Mouse (Mus musculus) heart, embryonic 15.5 days (tissue): Measurements from ENCODE around the gene Senp8. TPM values are rescaled to one million over a fixed set of nuclear protein-coding genes. Genes with fewer than 3 reads are reported as not detected.

ENCODE experiments used
- ATAC-seq: fragments of 200-750 bp; cut with Nextera tagmentation; replicated peaks from 2 replicates; pipeline ENCODE4 v1.8.0; 2017; ENCODE audit warnings: low read depth, moderate TSS enrichment; ENCODE audit not compliant: insufficient number of reproducible peaks, insufficient read depth, low FRiP score
- H3K27ac ChIP-seq: fragments of 300-500 bp; sonication (generic); 2 replicates; pipeline ENCODE4 v1.5.1; 2015; ENCODE audit warnings: mild to moderate bottlenecking, inconsistent platforms
- H3K27me3 ChIP-seq: fragments of 300-500 bp; sonication (generic); 2 replicates; pipeline ENCODE4 v1.6.1; 2015; ENCODE audit warnings: inconsistent platforms
- H3K36me3 ChIP-seq: fragments of 300-500 bp; sonication (generic); 2 replicates; pipeline ENCODE4 v1.6.1; 2015; ENCODE audit warnings: mild to moderate bottlenecking, inconsistent platforms
- H3K4me1 ChIP-seq: fragments of 300-500 bp; sonication (generic); replicated peaks from 2 replicates; pipeline ENCODE4 v1.6.1; 2015; ENCODE audit warnings: inconsistent platforms
- H3K4me2 ChIP-seq: fragments of 300-500 bp; sonication (generic); 2 replicates; pipeline ENCODE4 v1.6.1; 2015; ENCODE audit warnings: inconsistent platforms, mild to moderate bottlenecking, moderate library complexity
- H3K4me3 ChIP-seq: fragments of 300-500 bp; sonication (generic); 2 replicates; pipeline ENCODE4 v1.5.1; 2015; ENCODE audit warnings: mild to moderate bottlenecking, inconsistent platforms
- H3K9ac ChIP-seq: fragments of 300-500 bp; sonication (generic); 2 replicates; pipeline ENCODE4 v1.6.1; 2015; ENCODE audit warnings: mild to moderate bottlenecking, inconsistent platforms
- H3K9me3 ChIP-seq: fragments of 300-500 bp; sonication (generic); replicated peaks from 2 replicates; pipeline ENCODE4 v1.6.1; 2016; ENCODE audit warnings: inconsistent platforms
- WGBS: fragments of 180-500 bp; shearing (Covaris S2); methylation state at CpG from one replicate; pipeline ENCODE4 v1.1.7; 2015; ENCODE audit warnings: mixed read lengths; 5-methylcytosine and 5-hydroxymethylcytosine counted together
- polyA plus RNA-seq: library from polyadenylated mRNA; unstranded; fragments of >200 nt; fragmentation: Nextera tagmentation; extraction: Ambion mirVana; gene quantifications from 2 replicates; pipeline ENCODE4 v1.2.1, GENCODE M21; 2015

Senp8 gene
- polyA plus RNA-seq, 1 experiment from 2014 or later: 10.5 TPM

GRCm38 (mm10) chr9:59740593-59740992 is 9.9 kb downstream of the Senp8 start:
- Histone ChIP-seq H3K4me2 (no peak overlapping the region), H3K4me3 (no peak overlapping the region), H3K9me3 (no peaks in the 10 kb centered on the region), H3K4me1 (peaks cover 17% of the 10 kb centered on the region), H3K27me3 (no peaks in the 10 kb centered on the region), H3K36me3 (no peaks in the 10 kb centered on the region), H3K9ac (no peak overlapping the region), H3K27ac (no peak overlapping the region)
- no peak for ATAC-seq
- WGBS: 86% methylated on average over 2 of the region's 2 CpGs

- WGBS: 22% methylated on average over 4 of the region's 4 CpGs
- no peak overlapping the region for H3K4me2 ChIP-seq
- H3K4me3 ChIP-seq: no peak overlapping the region
- peaks cover 33% of the 10 kb centered on the region for H3K4me1 ChIP-seq
- ATAC-seq: no peak
- no peaks in the 10 kb centered on the region for H3K36me3 ChIP-seq
- no peak overlapping the region for H3K9ac ChIP-seq
- H3K27ac ChIP-seq: peak overlapping the region; percentile 54
- H3K27me3 ChIP-seq: no peaks in the 10 kb centered on the region
- H3K9me3 ChIP-seq: no peaks in the 10 kb centered on the region
Measured at GRCm38 (mm10) chr9:59735394-59735793, 15.1 kb downstream of the Senp8 start.

GRCm38 (mm10) chr9:59733075-59733474 is 17.4 kb downstream of the Senp8 start:
- no peak for ATAC-seq
- Histone ChIP-seq H3K9ac (no peak overlapping the region), H3K27me3 (no peaks in the 10 kb centered on the region), H3K4me3 (no peak overlapping the region), H3K36me3 (no peaks in the 10 kb centered on the region), H3K9me3 (no peaks in the 10 kb centered on the region), H3K4me2 (no peak overlapping the region), H3K4me1 (peaks cover 33% of the 10 kb centered on the region), H3K27ac (0 out of 2 replicates have a peak overlapping the region, but pooled peaks have one; percentile 20)
- 43% methylated on average over 6 of the region's 6 CpGs for WGBS

GRCm38 (mm10) chr9:59731136-59731535 is 19.4 kb downstream of the Senp8 start:
- Histone ChIP-seq H3K27me3 (no peaks in the 10 kb centered on the region), H3K9me3 (no peaks in the 10 kb centered on the region), H3K27ac (no peak overlapping the region), H3K4me2 (no peak overlapping the region), H3K4me3 (no peak overlapping the region), H3K9ac (no peak overlapping the region), H3K4me1 (peaks cover 18% of the 10 kb centered on the region), H3K36me3 (no peaks in the 10 kb centered on the region)
- WGBS: 85% methylated on average over 5 of the region's 5 CpGs
- no peak for ATAC-seq

- H3K4me1 ChIP-seq: peaks cover 17% of the 10 kb centered on the region
- H3K27me3 ChIP-seq: no peaks in the 10 kb centered on the region
- no peak overlapping the region for H3K27ac ChIP-seq
- H3K9ac ChIP-seq: no peak overlapping the region
- no peak overlapping the region for H3K4me2 ChIP-seq
- ATAC-seq: no peak
- H3K4me3 ChIP-seq: no peak overlapping the region
- 73% methylated on average over 11 of the region's 11 CpGs for WGBS
- no peaks in the 10 kb centered on the region for H3K9me3 ChIP-seq
- no peaks in the 10 kb centered on the region for H3K36me3 ChIP-seq
Measured at GRCm38 (mm10) chr9:59727569-59728286, 22.8 kb downstream of the Senp8 start.

GRCm38 (mm10) chr9:59725515-59725914 is 25.0 kb downstream of the Senp8 start:
- WGBS: 69% methylated on average over 10 of the region's 10 CpGs

GRCm38 (mm10) chr9:59723791-59724442 is 26.6 kb downstream of the Senp8 start:
- Histone ChIP-seq H3K9me3 (no peaks in the 10 kb centered on the region), H3K4me3 (no peak overlapping the region), H3K4me2 (peak overlapping the region; percentile 49; the same call in 1 of the 2 replicates), H3K27me3 (no peaks in the 10 kb centered on the region), H3K9ac (0 out of 2 replicates have a peak overlapping the region, but pooled peaks have one; percentile 10), H3K4me1 (peaks cover 16% of the 10 kb centered on the region), H3K36me3 (no peaks in the 10 kb centered on the region), H3K27ac (peak overlapping the region; percentile 38)
- 48% methylated on average over 8 of the region's 8 CpGs for WGBS
- peak; percentile 47; the same call in 1 of the 2 replicates for ATAC-seq

More at GRCm38 (mm10) chr9:59725515-59725914, 25.0 kb downstream of the Senp8 start:
- Histone ChIP-seq H3K27me3 (no peaks in the 10 kb centered on the region), H3K4me1 (peaks cover 16% of the 10 kb centered on the region), H3K4me3 (no peak overlapping the region), H3K27ac (no peak overlapping the region), H3K9me3 (no peaks in the 10 kb centered on the region), H3K36me3 (no peaks in the 10 kb centered on the region), H3K4me2 (no peak overlapping the region), H3K9ac (no peak overlapping the region)
- no peak for ATAC-seq

- H3K4me3 ChIP-seq: peak overlapping the region; percentile 20; the same call in 1 of the 2 replicates
- H3K27me3 ChIP-seq: no peaks in the 10 kb centered on the region
- H3K27ac ChIP-seq: peak overlapping the region; percentile 38
- 15% methylated on average over 10 of the region's 10 CpGs for WGBS
- no peaks in the 10 kb centered on the region for H3K36me3 ChIP-seq
- H3K9me3 ChIP-seq: no peaks in the 10 kb centered on the region
- H3K4me2 ChIP-seq: peak overlapping the region; percentile 49
- 0 out of 2 replicates have a peak overlapping the region, but pooled peaks have one; percentile 19 for H3K9ac ChIP-seq
- ATAC-seq: peak; percentile 62; the same call in 1 of the 2 replicates
- H3K4me1 ChIP-seq: peaks cover 16% of the 10 kb centered on the region
Measured at GRCm38 (mm10) chr9:59723096-59723657, 27.3 kb downstream of the Senp8 start.

DNA sequence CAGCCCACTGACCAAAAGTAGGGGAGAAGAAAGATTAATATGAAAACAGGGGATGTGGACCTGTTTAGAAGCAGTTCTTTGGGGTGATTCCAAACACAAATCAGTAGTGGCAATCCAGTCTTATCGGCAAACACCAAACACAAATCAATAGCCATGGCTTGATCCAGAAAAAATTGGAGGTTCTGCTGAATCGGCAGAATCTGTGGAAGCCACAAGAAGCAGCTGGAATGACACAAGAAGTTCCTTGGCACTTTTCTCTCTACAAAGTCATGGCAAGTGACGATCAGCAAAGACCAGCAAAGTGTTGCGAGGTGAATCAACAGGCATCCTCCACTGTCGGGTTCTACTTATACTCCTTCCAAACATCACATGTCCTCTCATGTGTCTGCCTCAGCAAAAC is 29.4 kb downstream of the Senp8 start:
- peaks cover 16% of the 10 kb centered on the region for H3K4me1 ChIP-seq
- no peaks in the 10 kb centered on the region for H3K27me3 ChIP-seq
- H3K4me3 ChIP-seq: no peak overlapping the region
- H3K4me2 ChIP-seq: no peak overlapping the region
- ATAC-seq: no peak
- no peak overlapping the region for H3K9ac ChIP-seq
- no peaks in the 10 kb centered on the region for H3K9me3 ChIP-seq
- WGBS: 70% methylated on average over 5 of the region's 5 CpGs
- H3K27ac ChIP-seq: no peak overlapping the region
- H3K36me3 ChIP-seq: no peaks in the 10 kb centered on the region

GRCm38 (mm10) chr9:59718237-59718636 is 32.3 kb downstream of the Senp8 start:
- 82% methylated on average over 4 of the region's 4 CpGs for WGBS

GRCm38 (mm10) chr9:59716275-59716898 is 34.1 kb downstream of the Senp8 start:
- Histone ChIP-seq H3K4me1 (no peaks in the 10 kb centered on the region), H3K4me2 (no peak overlapping the region), H3K27me3 (no peaks in the 10 kb centered on the region), H3K36me3 (no peaks in the 10 kb centered on the region), H3K9ac (no peak overlapping the region), H3K27ac (no peak overlapping the region), H3K4me3 (no peak overlapping the region), H3K9me3 (no peaks in the 10 kb centered on the region)
- no peak for ATAC-seq
- WGBS: 75% methylated on average over 7 of the region's 7 CpGs

More at GRCm38 (mm10) chr9:59718237-59718636, 32.3 kb downstream of the Senp8 start:
- Histone ChIP-seq H3K4me2 (no peak overlapping the region), H3K9me3 (no peaks in the 10 kb centered on the region), H3K4me1 (peaks cover under 1% of the 10 kb centered on the region), H3K9ac (no peak overlapping the region), H3K27ac (no peak overlapping the region), H3K4me3 (no peak overlapping the region), H3K36me3 (no peaks in the 10 kb centered on the region), H3K27me3 (no peaks in the 10 kb centered on the region)
- ATAC-seq: no peak
